Mouse (Mus musculus) G1E (cell line): Measurements from ENCODE around the gene Cpne2. TPM values are rescaled to one million over a fixed set of nuclear protein-coding genes. Genes with fewer than 3 reads are reported as not detected.

Source experiments
- ATAC-seq: 2 replicates; pipeline ENCODE4 v1.8.0; 2016; ENCODE audit warnings: mild to moderate bottlenecking; ENCODE audit not compliant: insufficient number of reproducible peaks, poor library complexity, low FRiP score, severe bottlenecking; ENCODE audit errors: extremely low read depth
- DNase-seq: peaks from one replicate; pipeline ENCODE4 v3.0.0; 2012; ENCODE audit warnings: low spot score
- H3K27me3 ChIP-seq: 2 replicates; pipeline ENCODE4 v1.6.1; 2012; ENCODE audit warnings: mild to moderate bottlenecking, low read length, inconsistent platforms; ENCODE audit not compliant: insufficient read depth
- H3K36me3 ChIP-seq: replicated peaks from 2 replicates; pipeline ENCODE3; 2012; ENCODE audit warnings: mild to moderate bottlenecking, inconsistent platforms
- H3K4me1 ChIP-seq: 2 replicates; pipeline ENCODE4 v1.6.1; 2012; ENCODE audit warnings: low read depth, low read length, inconsistent platforms, mixed read lengths; ENCODE audit not compliant: insufficient read depth
- H3K4me3 ChIP-seq: 2 replicates; pipeline ENCODE4 v1.5.1; 2012; ENCODE audit warnings: low read depth, mild to moderate bottlenecking, inconsistent platforms, low read length, moderate library complexity, mixed read lengths
- H3K9me3 ChIP-seq: replicated peaks from 2 replicates; pipeline ENCODE4 v1.6.1; 2012; ENCODE audit warnings: inconsistent platforms
- CTCF ChIP-seq: IDR thresholded peaks from 2 replicates; pipeline ENCODE4 v1.5.1; 2012; ENCODE audit warnings: low read depth, low read length, inconsistent platforms, mixed read lengths
- GATA1 ChIP-seq: IDR thresholded peaks from 2 replicates; pipeline ENCODE4 v1.6.1; 2012; ENCODE audit warnings: borderline replicate concordance, low read length, inconsistent platforms, mixed read lengths
- GATA2 ChIP-seq: IDR thresholded peaks from 2 replicates; pipeline ENCODE4 v1.6.1; 2012; ENCODE audit warnings: low read depth, low read length, inconsistent platforms, borderline replicate concordance
- POLR2AphosphoS5 ChIP-seq: IDR thresholded peaks from 2 replicates; pipeline ENCODE4 v1.6.1; 2012; ENCODE audit warnings: low read depth, low read length, inconsistent platforms; ENCODE audit not compliant: insufficient replicate concordance
- TAL1 ChIP-seq: conservative IDR thresholded peaks from 2 replicates; pipeline ENCODE4 v1.6.1; 2012; ENCODE audit warnings: low read depth, low read length, inconsistent platforms, mixed read lengths
- polyA plus RNA-seq: library from polyadenylated mRNA; stranded (reverse); fragments of >175 nt; gene quantifications from 2 replicates; pipeline ENCODE4 v1.2.3, GENCODE M21; 2012
- total RNA-seq, 2 experiments: library from RNA; stranded (forward) in 1 of 2; stranded (reverse) in 1 of 2; fragments of 200-1000 nt in 1 of 2; fragments of >200 nt in 1 of 2; fragmentation: Nextera tagmentation in 1 of 2; gene quantifications; 2 replicates each; pipeline ENCODE4 v1.2.3; 2014 to 2017

Gene Cpne2
- total and polyA plus RNA-seq, 3 experiments = 0.13 to 0.38 TPM; not detected in 1

DNA sequence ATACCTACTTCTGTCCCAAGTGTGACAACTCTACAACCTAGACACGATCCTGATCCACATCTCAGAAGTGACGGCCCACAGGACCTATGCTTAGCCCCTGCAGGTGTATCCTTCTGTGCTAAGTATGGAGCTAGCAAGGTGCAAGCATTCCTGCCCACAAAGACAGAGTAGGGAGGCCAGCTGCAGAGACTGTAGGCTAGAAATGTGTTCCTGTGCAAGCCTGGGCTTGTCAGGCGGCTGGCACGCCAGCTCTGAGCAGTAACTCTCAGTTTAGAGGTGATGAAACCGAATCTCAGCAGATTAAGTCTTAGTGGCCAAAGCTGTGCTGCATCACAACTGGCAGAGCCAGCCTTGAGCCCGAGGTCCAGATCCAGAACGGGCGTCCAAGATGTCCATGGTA, 35.3 kb downstream of the Cpne2 start:
- Histone ChIP-seq H3K27me3 (peaks cover 45% of the 10 kb centered on the region), H3K9me3 (no peaks in the 10 kb centered on the region), H3K4me1 (peaks cover 20% of the 10 kb centered on the region), H3K4me3 (no peak overlapping the region), H3K36me3 (peaks cover 10% of the 10 kb centered on the region)
- no peak for ATAC-seq
- TF ChIP-seq CTCF (no peak), POLR2AphosphoS5 (no peak)
- no peak for DNase-seq

DNA sequence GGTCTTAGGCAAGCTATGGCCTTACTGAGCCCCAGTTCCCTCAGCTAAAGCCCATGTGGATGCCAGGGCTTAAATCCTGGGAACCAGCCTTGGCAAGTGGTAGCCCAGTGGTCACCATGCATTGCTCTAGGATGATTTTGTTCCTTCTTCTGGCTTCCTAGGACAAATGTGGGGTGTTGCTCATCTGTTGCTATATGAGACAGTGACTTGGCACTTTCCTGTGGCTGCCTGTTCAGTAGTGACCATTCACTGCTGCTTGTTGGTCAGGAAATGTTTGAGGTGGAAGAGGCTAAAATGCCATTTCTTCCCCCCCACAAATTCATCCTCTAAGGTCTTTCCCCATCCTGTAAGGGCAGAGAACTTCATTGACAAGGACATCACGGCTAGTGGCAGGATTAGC, 36.6 kb downstream of the Cpne2 start:
- Histone ChIP-seq H3K27me3 (peaks cover 33% of the 10 kb centered on the region), H3K9me3 (no peaks in the 10 kb centered on the region), H3K36me3 (peaks cover 23% of the 10 kb centered on the region), H3K4me3 (no peak overlapping the region), H3K4me1 (peaks cover 20% of the 10 kb centered on the region)
- DNase-seq (no peak), ATAC-seq (no peak)
- no peak for TF ChIP-seq CTCF
- no peak for TF ChIP-seq POLR2AphosphoS5
- no peak for TF ChIP-seq GATA2
- no peak for TF ChIP-seq TAL1
- TF ChIP-seq GATA1 = no peak

DNA sequence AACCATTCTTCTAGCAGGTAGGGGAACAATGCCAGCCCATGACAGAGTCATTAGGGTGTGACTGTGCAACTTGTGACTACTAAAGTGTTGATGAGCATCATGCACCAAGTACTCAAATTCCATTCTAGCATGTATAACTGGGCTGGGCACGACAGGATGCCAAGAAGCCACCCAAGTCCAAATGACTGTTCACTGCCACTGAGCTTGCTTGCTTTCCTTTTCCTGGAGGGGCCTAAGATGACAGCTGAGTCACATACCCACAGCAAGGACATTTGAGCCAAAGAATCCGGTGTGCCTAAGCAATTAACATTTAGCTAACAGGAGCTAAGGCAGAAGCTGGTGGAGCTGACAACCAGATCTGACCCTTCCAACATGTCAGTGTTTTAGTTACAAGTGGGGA, 39.1 kb downstream of the Cpne2 start:
- Histone ChIP-seq H3K27me3 (peaks cover 12% of the 10 kb centered on the region), H3K4me1 (peaks cover 20% of the 10 kb centered on the region), H3K36me3 (peaks cover 47% of the 10 kb centered on the region), H3K9me3 (no peaks in the 10 kb centered on the region), H3K4me3 (no peak overlapping the region)
- DNase-seq = no peak
- TF ChIP-seq GATA1 (no peak), GATA2 (no peak), TAL1 (no peak), POLR2AphosphoS5 (no peak), CTCF (no peak)
- no peak for ATAC-seq

- Histone ChIP-seq H3K9me3 (no peaks in the 10 kb centered on the region), H3K4me1 (peaks cover 6% of the 10 kb centered on the region), H3K36me3 (peaks cover 72% of the 10 kb centered on the region), H3K27me3 (0 out of 2 replicates have a peak, but pooled peaks cover 1% of the 10 kb centered on the region), H3K4me3 (no peak overlapping the region)
- DNase-seq (no peak), ATAC-seq (no peak)
- no peak for TF ChIP-seq CTCF
Observed at GRCm38 (mm10) chr8:94574159-94574907, 41.5 kb downstream of the Cpne2 start.

DNA sequence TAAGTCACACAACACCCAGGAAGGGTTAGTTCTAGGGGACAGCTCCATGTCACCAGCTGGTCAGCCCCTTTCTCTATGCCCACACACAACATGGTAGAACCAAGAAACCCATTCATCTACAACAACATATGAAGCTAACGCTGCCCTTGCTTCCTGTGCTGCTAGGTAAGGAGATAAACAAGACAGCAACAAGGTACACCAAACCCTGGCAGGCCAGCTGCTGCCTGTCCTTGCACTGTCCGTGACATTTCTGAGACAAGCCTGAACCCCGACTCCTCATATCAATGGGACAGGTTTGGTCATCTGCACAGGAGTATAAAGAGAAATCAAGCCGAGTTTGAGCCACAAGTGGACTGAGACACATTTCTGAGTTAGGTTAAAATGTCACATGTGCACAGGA, 42.4 kb downstream of the Cpne2 start:
- DNase-seq (no peak), ATAC-seq (no peak)
- no peaks in the 10 kb centered on the region for H3K27me3 ChIP-seq
- H3K36me3 ChIP-seq = peaks cover 79% of the 10 kb centered on the region
- H3K9me3 ChIP-seq = no peaks in the 10 kb centered on the region
- H3K4me1 ChIP-seq = no peaks in the 10 kb centered on the region; the same call in 1 of the 2 replicates
- H3K4me3 ChIP-seq = no peak overlapping the region
- no peak for TF ChIP-seq TAL1
- no peak for TF ChIP-seq CTCF
- no peak for TF ChIP-seq GATA2
- no peak for TF ChIP-seq GATA1
- no peak for TF ChIP-seq POLR2AphosphoS5

- DNase-seq (peak; percentile 40), ATAC-seq (no peak)
- no peaks in the 10 kb centered on the region for H3K9me3 ChIP-seq
- H3K4me3 ChIP-seq = no peak overlapping the region
- H3K27me3 ChIP-seq = no peaks in the 10 kb centered on the region
- no peak for TF ChIP-seq GATA1
- TF ChIP-seq TAL1 = no peak
- no peak for TF ChIP-seq CTCF
- H3K4me1 ChIP-seq = peaks cover 15% of the 10 kb centered on the region; the same call in 1 of the 2 replicates
- H3K36me3 ChIP-seq = peaks cover 97% of the 10 kb centered on the region
Observed at GRCm38 (mm10) chr8:94581820-94582483, 49.2 kb downstream of the Cpne2 start.

DNA sequence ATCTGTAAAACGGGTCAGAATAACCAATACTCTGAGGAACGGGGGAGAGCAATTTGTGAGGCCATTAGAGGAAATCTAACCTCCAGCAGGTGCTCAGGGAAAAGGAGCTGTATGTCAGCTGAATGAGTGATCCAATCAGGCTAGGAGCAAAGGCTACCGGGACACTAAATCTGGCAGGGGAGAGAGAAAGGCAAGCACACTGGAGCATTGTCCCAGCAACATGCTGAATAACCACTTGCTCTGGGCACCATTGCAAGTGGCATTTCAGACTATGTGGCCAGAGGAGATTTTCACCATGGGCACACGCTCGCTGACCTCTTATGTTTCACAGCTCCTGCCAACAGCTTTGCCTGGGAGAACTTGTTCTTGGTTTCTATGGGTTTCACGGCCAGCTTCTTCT, 49.8 kb downstream of the Cpne2 start:
- peaks cover 97% of the 10 kb centered on the region for H3K36me3 ChIP-seq
- no peak for DNase-seq
- ATAC-seq = no peak
- H3K27me3 ChIP-seq = no peaks in the 10 kb centered on the region
- H3K4me1 ChIP-seq = peaks cover 15% of the 10 kb centered on the region; the same call in 1 of the 2 replicates
- H3K4me3 ChIP-seq = no peak overlapping the region
- H3K9me3 ChIP-seq = no peaks in the 10 kb centered on the region
- TF ChIP-seq GATA1 (no peak), CTCF (no peak), TAL1 (no peak), GATA2 (no peak), POLR2AphosphoS5 (no peak)
